In the genomic region with DNA sequence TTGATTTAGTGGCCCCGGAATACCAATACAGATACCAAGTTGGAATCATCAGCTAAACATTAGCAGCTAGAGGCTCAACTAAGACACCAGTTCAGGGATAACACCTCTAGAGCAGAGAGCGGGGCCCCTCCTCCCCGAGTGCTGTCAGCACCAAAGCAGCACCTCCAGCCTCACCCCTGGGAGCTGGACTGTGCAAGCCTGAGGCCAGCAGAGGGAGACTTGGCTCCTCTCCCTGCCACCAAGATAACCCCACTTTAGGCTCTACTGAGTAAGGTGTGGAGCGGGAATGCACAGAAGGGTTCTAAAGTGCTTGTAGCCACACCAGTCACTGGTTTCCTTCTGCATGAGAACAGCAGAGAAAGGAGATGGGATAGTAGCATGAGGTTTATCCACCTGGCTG, we compare ENCODE assay signal across 12 mouse cellular contexts. TPM values are rescaled to one million over a fixed set of nuclear protein-coding genes. Genes with fewer than 3 reads are reported as not detected.
A peak's percentile ranks its signal among the peaks of the same experiment; 100 is the strongest.
DNase-seq lines count a peak whose midpoint lies in the region; ATAC-seq lines count a peak whose summit lies in the region.
"Had no signal": no experiment of that assay in that cellular context is flagged by ENCODE, and none has a peak within 500 bp of the region (broad histone marks: within the 10 kb centered on the region; RNA-seq: fewer than 3 reads in every experiment).

No protein-coding gene starts in this region.

- H3K36me3 ChIP-seq in forebrain, embryonic 13.5 days (ENCODE audit: poor library complexity, severe bottlenecking), result no peaks in the 10 kb centered on the region
- no peaks in the 10 kb centered on the region for H3K36me3 ChIP-seq in forebrain, embryonic 16.5 days (ENCODE audit: control insufficient read depth, insufficient read depth)
- H3K36me3 ChIP-seq: liver, embryonic 13.5 days; midbrain, embryonic 12.5 days had no signal

- ATAC-seq in forebrain, embryonic 13.5 days, result peak; percentile 19; the same call in 1 of the 2 replicates
- no peak for ATAC-seq in forebrain, embryonic 16.5 days

- H3K27ac ChIP-seq in forebrain, embryonic 13.5 days, result no peak overlapping the region
- no peak overlapping the region for H3K27ac ChIP-seq in forebrain, embryonic 16.5 days (ENCODE audit: low read length)
- H3K27ac ChIP-seq: liver, embryonic 13.5 days; midbrain, embryonic 12.5 days had no signal

- WGBS in forebrain, embryonic 13.5 days, result 73% methylated on average over 4 of the region's 4 CpGs
- 77% methylated on average over 4 of the region's 4 CpGs for WGBS in forebrain, embryonic 16.5 days

- intact Hi-C loops in heart, postnatal 25 days (cut with DNase I), result no loop called here

- H3K9me3 ChIP-seq in forebrain, embryonic 13.5 days (replicated peaks), result no peaks in the 10 kb centered on the region
- H3K9me3 ChIP-seq in forebrain, embryonic 16.5 days (ENCODE audit: control insufficient read depth, low read length), result no peaks in the 10 kb centered on the region
- H3K9me3 ChIP-seq: liver, embryonic 13.5 days; midbrain, embryonic 12.5 days had no signal

- H3K4me3 ChIP-seq in forebrain, embryonic 13.5 days, result no peak overlapping the region
- H3K4me3 ChIP-seq in forebrain, embryonic 16.5 days (replicated peaks; ENCODE audit: low read length), result no peak overlapping the region
- H3K4me3 ChIP-seq: liver, embryonic 13.5 days; midbrain, embryonic 12.5 days had no signal

- peaks cover 8% of the 10 kb centered on the region for H3K27me3 ChIP-seq in forebrain, embryonic 13.5 days
- H3K27me3 ChIP-seq in forebrain, embryonic 16.5 days (replicated peaks; ENCODE audit: control insufficient read depth, insufficient read depth, low read length), result no peaks in the 10 kb centered on the region; the same call in 1 of the 2 replicates
- H3K27me3 ChIP-seq: liver, embryonic 13.5 days; midbrain, embryonic 12.5 days had no signal

- H3K9ac ChIP-seq in forebrain, embryonic 13.5 days, result no peak overlapping the region
- H3K9ac ChIP-seq in forebrain, embryonic 16.5 days (replicated peaks; ENCODE audit: low read depth, low read length), result no peak overlapping the region
- H3K9ac ChIP-seq: liver, embryonic 13.5 days; midbrain, embryonic 12.5 days had no signal

- H3K4me2 ChIP-seq in forebrain, embryonic 13.5 days, result no peak overlapping the region
- H3K4me2 ChIP-seq in forebrain, embryonic 16.5 days (ENCODE audit: low read length), result no peak overlapping the region
- H3K4me2 ChIP-seq: liver, embryonic 13.5 days; midbrain, embryonic 12.5 days had no signal

- no peaks in the 10 kb centered on the region for H3K4me1 ChIP-seq in forebrain, embryonic 13.5 days
- H3K4me1 ChIP-seq in forebrain, embryonic 16.5 days (replicated peaks; ENCODE audit: control insufficient read depth, insufficient read depth, low read length), result no peaks in the 10 kb centered on the region
- H3K4me1 ChIP-seq: midbrain, embryonic 12.5 days had no signal

- peak; percentile 27 for DNase-seq in A20 (ENCODE audit: low read depth, low spot score)
- peak; percentile 34 to 61 for DNase-seq in heart, adult 9 months (ENCODE audit: low spot score in 2 of 2)
- peak; percentile 17 for DNase-seq in heart, postnatal 25 days (ENCODE audit: low spot score)
- DNase-seq in right cerebral cortex, postnatal 4 days, result no peak
- no peak for DNase-seq in testis, postnatal 10 days (ENCODE audit: low spot score)
- DNase-seq in adrenal gland, adult 8-10 months, result no peak
- DNase-seq: cerebellum, adult 11 months; kidney, adult 11 months; liver, embryonic 13.5 days had no signal

RNA-seq across cellular contexts. Expression of a gene that starts 10.5 kb away (rescaled TPM):
- polyA plus RNA-seq in forebrain, embryonic 13.5 days (2015; fragmentation: Nextera tagmentation; extraction: Ambion mirVana), result 119 and 123 TPM in 2 replicates
- 37.9 and 47.8 TPM in 2 replicates for polyA plus RNA-seq in forebrain, embryonic 16.5 days (2015; fragmentation: Nextera tagmentation; extraction: Ambion mirVana)
- 1 to 10 TPM; 2.5 to 5.2 TPM for total RNA-seq in heart, postnatal 25 days (2021)
- total RNA-seq in adrenal gland, adult 8-10 months (2022), result 1 to 10 TPM in 3 of 4 experiments, under 1 TPM in 1; 0.70 to 2.7 (median 1.3) TPM

RNA-seq across cellular contexts. Expression of a gene that starts 29.7 kb away (rescaled TPM):
- 1.2 and 1.3 TPM in 2 replicates for polyA plus RNA-seq in forebrain, embryonic 13.5 days (2015; fragmentation: Nextera tagmentation; extraction: Ambion mirVana)
- polyA plus RNA-seq in forebrain, embryonic 16.5 days (2015; fragmentation: Nextera tagmentation; extraction: Ambion mirVana), result 0.85 and 1.1 TPM in 2 replicates
- 10 to 100 TPM; 29.4 to 30.9 TPM for total RNA-seq in heart, postnatal 25 days (2021)
- 10 to 100 TPM; 10.8 to 21.8 (median 17.9) TPM for total RNA-seq in adrenal gland, adult 8-10 months (2022)

Comparison
In these comparisons a context has a peak if more than half of its experiments do, and no peak if none do; other contexts are left out.
1. DNase-seq: peak in A20 (single experiment), heart, adult 9 months (2 of 2) and heart, postnatal 25 days (single experiment); none in right cerebral cortex, postnatal 4 days (single experiment), testis, postnatal 10 days (single experiment) and adrenal gland, adult 8-10 months (single experiment).